Mouse (Mus musculus) retina, postnatal 1 day (tissue): ENCODE measurements at regions not wholly inside any gene's neighbourhood (a gene's known extent, or its start where the extent isn't known, plus 50 kb on each side); places are given as distances from the start of the nearest gene placed in this dataset.

Source experiments
- DNase-seq: peaks from one replicate; pipeline ENCODE4 v3.0.0-alpha.2; 2012

DNA sequence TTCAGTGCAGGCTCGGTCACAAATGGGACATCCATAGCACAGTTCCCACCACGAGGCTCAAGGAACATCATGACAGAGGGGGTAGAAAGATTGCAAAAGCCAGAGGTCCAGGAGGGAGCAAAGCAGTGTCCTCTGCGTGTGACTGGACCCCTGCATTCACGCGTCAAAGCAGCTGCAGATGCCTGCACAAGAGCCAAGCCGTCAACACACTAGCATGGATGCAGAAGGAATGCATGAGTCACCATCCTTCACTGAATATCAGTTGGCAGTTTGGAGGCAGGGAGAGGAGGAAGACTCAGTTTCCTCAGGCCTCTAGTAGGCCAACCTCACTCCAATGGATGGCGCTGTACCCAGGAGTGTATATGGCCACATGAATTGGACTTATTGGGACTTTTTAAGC, 130.0 kb upstream of the N6amt1 start:
- no peak for DNase-seq

DNA sequence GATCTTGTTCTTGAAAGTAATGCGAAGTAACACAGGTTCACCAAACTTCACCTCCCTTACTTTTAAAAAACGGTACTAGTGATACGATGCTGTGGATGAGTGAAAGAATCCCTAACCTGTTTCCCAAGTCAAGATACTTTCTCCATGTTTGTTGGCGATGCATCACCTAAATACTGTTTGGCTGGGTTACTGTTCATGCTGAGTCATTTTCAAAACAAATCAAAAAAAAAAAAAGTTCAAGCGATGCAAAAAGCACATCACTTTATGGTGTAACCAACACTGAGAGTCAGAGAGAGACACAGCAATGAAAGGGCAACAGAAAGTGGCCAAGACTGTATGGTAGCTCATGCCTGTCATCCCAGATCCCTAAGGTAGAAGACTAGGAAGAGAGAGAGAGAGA, 133.4 kb upstream of the N6amt1 start:
- DNase-seq, result no peak

GRCm38 (mm10) chr16:87220201-87220600, 133.8 kb upstream of the N6amt1 start:
- DNase-seq, result no peak

GRCm38 (mm10) chr16:87207875-87208274, 146.1 kb upstream of the N6amt1 start:
- peak; percentile 20 for DNase-seq

GRCm38 (mm10) chr16:87190471-87190870, 163.5 kb upstream of the N6amt1 start:
- DNase-seq, result no peak

DNA sequence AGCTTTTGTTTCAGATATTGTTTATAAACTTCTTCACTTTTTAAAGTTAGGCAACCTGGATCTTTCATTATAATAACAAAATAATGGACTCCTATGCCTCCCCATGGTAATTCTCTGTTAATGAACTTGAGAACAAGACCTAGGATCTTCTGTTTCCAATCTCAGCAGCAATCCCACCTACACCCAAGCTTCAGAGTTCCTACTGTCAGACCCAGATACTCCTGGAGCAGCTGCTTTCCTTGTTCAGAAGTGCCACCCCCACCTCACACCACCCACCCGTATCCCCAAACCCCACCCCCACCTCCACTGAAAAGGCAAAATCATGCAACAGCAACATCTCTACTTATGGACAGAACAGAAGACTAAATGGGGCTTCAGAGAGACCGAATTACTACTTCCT, 165.2 kb upstream of the N6amt1 start:
- no peak for DNase-seq

DNA sequence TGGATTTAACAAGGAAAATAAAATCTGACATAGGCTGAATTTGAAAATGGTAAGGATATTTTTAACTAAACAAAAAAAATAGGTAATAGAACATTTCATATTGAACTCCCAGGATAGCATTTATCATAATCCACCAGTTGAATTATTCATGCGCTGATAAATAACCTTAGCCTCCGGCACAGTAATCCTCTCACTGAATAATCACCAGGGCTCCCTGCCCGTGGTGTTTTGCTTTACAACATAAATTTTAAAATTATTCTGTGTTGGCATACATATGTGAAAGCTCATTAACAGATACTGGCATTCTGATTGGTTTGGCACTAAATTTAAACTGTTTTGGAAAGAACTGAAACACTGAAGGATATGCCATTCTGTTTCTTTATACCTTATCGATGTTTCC, 181.6 kb upstream of the N6amt1 start:
- DNase-seq, result no peak

DNA sequence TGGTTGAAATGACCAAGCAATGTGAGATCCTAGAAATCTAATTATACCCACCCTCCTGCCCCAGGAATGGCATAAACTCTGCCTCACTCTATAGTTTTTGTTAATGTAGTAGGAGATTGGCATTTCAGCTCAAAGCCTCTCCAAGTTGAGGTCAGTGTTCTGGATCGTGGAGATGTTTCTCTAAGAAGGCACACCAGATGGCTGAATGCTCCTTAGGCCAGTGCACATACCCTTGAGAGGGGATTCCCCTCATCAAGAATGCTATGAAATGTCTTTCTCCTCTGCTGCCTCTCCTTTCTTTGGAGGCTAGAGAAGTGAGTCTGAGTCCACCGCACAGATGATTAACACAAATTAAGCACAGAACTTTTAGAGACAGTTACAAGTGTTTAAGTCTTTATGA, 214.7 kb upstream of the N6amt1 start:
- no peak for DNase-seq

- DNase-seq, result no peak
Measured at GRCm38 (mm10) chr16:87136503-87136902, 217.5 kb upstream of the N6amt1 start.

DNA sequence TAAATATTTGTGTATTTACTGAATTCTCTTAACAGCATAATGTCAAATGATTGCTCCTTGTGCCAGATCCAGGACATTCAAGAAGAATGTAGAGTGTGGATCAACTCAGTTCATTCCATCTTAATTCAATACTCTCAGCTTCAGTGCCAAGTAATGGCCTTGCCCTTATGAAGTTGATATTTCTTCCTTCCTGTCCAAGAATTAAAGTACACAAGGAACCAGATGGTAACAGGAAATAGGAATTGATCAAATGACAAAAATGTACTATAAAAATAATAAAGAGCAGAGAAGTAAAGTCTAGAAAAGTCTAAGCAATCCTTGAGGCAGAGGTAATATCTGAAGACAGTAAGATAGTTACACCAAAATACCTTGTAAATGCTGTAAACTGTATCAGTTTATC, 219.5 kb upstream of the N6amt1 start:
- DNase-seq, result no peak

DNA sequence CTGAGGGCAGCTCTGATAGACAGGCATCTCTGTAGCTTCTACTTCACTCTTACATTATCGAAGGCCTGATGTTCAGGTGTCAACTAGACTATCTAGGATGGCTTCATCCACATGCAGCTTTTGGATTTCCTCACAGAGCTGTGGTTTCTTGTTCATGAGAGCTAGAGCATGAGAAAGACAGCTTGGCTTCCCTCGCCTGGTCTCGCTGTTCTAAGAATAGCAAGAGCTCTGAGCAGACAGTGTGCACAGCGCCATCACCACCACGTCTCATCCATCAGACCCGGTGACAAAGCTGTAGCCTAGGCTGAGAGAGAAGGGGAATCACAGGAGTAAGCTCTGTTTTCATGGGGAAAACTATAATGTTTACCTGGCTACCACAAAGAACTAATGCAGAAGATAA, 220.1 kb upstream of the N6amt1 start:
- no peak for DNase-seq

GRCm38 (mm10) chr16:87132082-87132481, 221.9 kb upstream of the N6amt1 start:
- no peak for DNase-seq

DNA sequence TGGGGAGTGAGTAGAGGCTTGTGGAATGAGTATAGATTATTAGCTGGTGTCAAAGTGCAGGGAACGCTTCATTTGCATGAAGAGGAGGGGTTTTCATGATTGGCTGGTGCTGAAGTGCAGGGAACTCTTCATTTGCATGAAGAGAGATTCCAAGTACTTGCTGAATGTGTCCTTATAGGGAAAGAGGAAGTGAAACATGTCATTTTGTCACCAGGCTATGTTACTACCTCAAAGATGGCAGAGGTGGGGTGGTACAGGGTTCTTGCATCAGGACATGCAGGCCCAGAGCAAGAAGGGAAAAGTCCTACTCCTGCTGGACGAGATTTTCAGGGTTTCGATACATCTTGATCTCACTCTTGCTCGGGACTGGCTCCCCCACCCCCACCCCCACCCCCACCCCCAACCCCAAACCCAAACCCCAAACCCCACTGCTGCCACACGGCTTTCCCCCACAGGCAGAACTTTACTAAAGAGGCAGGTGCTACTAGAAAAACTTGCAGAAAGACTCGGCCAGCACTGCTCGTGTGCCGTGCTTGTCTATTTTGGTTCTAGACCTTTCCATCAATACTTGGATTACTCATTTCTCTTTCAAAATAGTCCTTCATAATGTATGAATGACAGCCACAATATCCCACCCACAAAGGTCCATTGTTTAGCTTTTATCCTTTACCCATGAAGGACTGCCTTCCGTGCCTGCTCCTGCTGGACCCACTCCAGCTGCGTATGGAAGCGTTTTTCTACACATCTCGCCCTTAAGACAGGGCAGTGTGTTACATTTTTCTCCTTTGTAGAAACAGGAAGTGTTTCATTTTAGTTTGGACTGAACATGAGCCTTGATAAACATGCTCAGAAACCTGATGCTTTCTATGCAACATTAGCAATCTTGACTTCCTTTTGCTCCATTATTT, 223.0 kb upstream of the N6amt1 start:
- no peak for DNase-seq

DNA sequence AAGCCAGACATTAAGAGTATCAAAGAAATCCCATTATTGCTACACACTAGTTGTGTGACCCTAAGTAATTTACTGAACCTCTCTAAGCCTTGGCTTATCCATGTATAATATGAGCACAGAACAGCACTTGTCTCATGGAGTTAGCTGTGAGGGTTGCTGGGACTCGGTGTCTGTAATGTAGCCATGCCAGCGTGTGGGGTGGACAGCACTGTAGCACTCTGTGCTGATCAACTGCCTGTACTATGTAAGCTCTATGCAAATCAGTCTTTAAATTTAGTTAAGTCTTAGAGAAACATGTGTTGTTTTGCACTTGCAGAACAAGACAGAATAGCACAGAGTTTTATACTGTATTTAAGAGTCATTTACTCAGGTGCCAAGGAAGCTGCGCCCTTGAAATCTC, 225.0 kb upstream of the N6amt1 start:
- DNase-seq, result no peak

- peak; percentile 23 for DNase-seq
Measured at GRCm38 (mm10) chr16:87128230-87128629, 225.8 kb upstream of the N6amt1 start.

GRCm38 (mm10) chr16:87124519-87124918, 229.5 kb upstream of the N6amt1 start:
- DNase-seq, result no peak

DNA sequence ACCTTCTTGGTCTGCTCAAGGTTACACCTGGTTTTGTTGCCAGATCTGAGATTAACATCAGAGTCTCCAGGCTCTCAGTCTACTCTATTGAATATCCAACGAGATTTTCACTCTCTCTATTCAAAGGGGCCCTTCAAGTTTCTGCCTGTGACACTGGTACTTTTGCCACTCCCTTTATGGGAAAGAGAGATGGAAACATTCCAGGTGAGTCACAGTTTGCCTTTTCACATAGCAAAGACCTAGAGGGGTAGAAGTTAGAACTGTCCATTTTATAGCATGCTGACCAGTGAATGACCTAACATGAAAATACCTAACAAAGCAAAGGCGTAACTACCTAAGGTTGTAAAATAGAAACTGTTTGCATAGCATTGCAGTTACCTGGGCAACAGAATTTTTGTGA, 250.4 kb upstream of the N6amt1 start:
- DNase-seq, result no peak

DNA sequence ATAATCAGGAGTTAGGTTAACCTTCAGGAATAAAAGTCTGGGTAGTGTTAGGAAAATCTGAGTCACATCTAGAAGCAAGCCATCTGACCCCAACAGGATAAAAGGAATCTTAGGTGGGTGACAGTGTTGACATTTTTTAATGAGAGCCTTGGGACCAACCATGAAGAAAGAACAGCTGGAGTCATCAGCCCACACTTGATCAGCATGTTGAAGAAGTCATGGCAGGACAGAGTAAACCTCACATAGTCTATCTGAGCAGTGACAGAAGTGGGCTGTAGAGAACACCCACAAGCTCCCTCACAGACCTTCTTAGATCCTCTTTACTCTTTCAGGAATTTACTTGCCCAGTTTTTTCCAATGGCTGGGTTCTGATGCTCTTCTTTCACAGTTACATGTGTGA, 251.9 kb upstream of the N6amt1 start:
- no peak for DNase-seq

DNA sequence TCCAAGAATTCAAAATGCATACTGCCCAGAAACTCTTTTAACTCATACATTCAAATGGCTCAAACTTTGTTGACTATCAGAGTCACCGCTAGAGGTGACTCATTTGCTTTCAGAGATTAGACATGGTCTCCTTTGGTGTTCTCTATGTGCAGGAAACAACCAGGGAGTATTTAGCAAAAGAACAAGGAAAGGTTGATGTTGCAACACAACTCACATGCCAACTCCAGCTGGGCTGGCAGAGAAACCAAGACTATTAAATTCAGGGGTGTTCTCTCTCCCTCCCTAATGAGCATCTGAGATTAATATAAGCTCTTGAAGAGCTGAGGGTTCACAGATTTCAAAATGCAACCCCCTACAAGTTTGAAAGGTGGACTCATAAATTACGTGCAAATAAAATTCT, 262.0 kb upstream of the N6amt1 start:
- no peak for DNase-seq

GRCm38 (mm10) chr16:87089322-87089721, 264.7 kb upstream of the N6amt1 start:
- no peak for DNase-seq

- no peak for DNase-seq
Measured at GRCm38 (mm10) chr16:87083505-87083904, 270.5 kb upstream of the N6amt1 start.

DNA sequence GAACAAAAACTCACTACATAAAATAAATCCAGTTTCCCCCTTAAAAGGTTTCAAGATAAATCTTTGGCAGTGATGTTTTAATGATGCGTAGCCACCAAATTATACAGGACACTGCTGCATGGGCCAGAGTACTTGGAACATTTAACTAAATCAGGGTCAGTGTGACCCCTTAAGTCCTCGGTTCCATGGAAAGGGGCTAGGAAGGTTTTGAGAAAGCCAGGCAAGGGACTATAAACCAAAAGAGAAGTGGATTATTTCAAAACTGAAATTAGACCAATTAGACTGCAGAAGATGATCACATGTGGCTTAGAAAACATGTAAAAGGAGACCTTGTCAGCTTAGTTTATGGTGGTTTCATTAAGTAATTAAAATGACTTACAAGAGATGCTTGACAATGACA, 276.6 kb upstream of the N6amt1 start:
- no peak for DNase-seq

DNA sequence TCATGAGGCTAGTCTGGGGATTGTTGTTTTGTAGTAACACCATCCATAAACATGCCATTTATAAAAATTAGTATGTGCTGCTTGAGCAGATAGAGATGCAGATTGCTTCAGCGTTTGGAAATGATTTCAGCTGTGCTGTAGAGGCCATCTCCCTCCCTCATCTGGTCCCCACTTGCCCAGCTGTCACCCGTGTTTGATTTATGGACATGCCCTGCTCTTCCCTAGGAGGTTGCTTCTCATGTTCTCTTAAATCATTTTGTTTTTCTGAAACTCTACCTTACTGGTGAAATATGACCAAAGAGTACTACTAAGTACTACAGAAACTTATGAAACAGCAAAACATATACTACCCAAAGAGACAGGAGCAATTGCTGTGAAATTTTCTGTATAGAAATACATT, 284.7 kb upstream of the N6amt1 start:
- no peak for DNase-seq

DNA sequence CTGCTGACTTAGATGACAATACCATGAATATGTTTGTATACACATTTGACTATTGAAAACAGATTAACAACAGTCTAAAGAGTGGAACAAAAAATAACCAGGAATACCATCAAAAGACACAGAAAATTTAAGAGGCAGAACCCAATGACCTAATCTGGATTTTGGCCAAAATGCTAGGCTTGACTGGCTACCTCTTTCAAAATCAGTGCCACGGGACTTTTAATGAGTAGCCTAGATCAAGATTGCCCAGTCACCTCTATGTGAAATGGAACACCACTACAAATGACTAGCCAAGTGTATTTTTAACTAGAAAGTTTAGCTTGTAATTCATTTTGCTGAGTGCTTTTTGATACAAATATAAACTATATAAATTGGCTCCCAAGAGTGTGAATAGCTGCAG, 286.0 kb upstream of the N6amt1 start:
- peak; percentile 24 for DNase-seq

GRCm38 (mm10) chr16:87067523-87067922, 286.5 kb upstream of the N6amt1 start:
- DNase-seq, result no peak
